Mouse (Mus musculus): Measurements from ENCODE around the gene Alpl. TPM values are rescaled to one million over a fixed set of nuclear protein-coding genes. Genes with fewer than 3 reads are reported as not detected.

Alpl gene
- polyA plus RNA-seq, 1 experiment from 2014 or later, result 149 TPM

GRCm38 (mm10) chr4:137763920-137764495 lies 32.2 kb downstream of the Alpl start:
- Histone ChIP-seq H3K27ac (replicated peaks; ENCODE audit: low read depth, low read length) (no peak overlapping the region), H3K4me2 (ENCODE audit: low read depth, low read length) (no peak overlapping the region), H3K9me3 (ENCODE audit: control insufficient read depth, low read length) (no peaks in the 10 kb centered on the region), H3K9ac (ENCODE audit: low read depth, low read length) (no peak overlapping the region), H3K4me1 (ENCODE audit: control insufficient read depth, insufficient read depth, low read length) (peaks cover 20% of the 10 kb centered on the region), H3K27me3 (replicated peaks; ENCODE audit: control insufficient read depth, insufficient read depth, low read length) (no peaks in the 10 kb centered on the region), H3K36me3 (ENCODE audit: control insufficient read depth, insufficient read depth, low read length) (no peaks in the 10 kb centered on the region), H3K4me3 (ENCODE audit: low read depth, low read length) (no peak overlapping the region)
- DNase-seq (ENCODE audit: low spot score) (no peak), ATAC-seq (ENCODE audit: low read depth) (no peak)
- 62% methylated on average over 8 of the region's 8 CpGs for WGBS

- WGBS, result 86% methylated on average over 9 of the region's 9 CpGs
- Histone ChIP-seq H3K27ac (replicated peaks; ENCODE audit: low read depth, low read length) (no peak overlapping the region), H3K9ac (ENCODE audit: low read depth, low read length) (no peak overlapping the region), H3K4me2 (ENCODE audit: low read depth, low read length) (no peak overlapping the region), H3K27me3 (replicated peaks; ENCODE audit: control insufficient read depth, insufficient read depth, low read length) (no peaks in the 10 kb centered on the region), H3K36me3 (ENCODE audit: control insufficient read depth, insufficient read depth, low read length) (no peaks in the 10 kb centered on the region), H3K4me3 (ENCODE audit: low read depth, low read length) (no peak overlapping the region), H3K9me3 (ENCODE audit: control insufficient read depth, low read length) (no peaks in the 10 kb centered on the region), H3K4me1 (ENCODE audit: control insufficient read depth, insufficient read depth, low read length) (peaks cover 26% of the 10 kb centered on the region)
- DNase-seq (ENCODE audit: low spot score) (peak; percentile 50), ATAC-seq (ENCODE audit: low read depth) (no peak)
Measured at GRCm38 (mm10) chr4:137762886-137763285, 33.3 kb downstream of the Alpl start.

- Histone ChIP-seq H3K36me3 (ENCODE audit: control insufficient read depth, insufficient read depth, low read length) (no peaks in the 10 kb centered on the region), H3K9me3 (ENCODE audit: control insufficient read depth, low read length) (no peaks in the 10 kb centered on the region), H3K27ac (replicated peaks; ENCODE audit: low read depth, low read length) (no peak overlapping the region), H3K27me3 (replicated peaks; ENCODE audit: control insufficient read depth, insufficient read depth, low read length) (no peaks in the 10 kb centered on the region), H3K4me2 (ENCODE audit: low read depth, low read length) (no peak overlapping the region), H3K4me3 (ENCODE audit: low read depth, low read length) (no peak overlapping the region), H3K4me1 (ENCODE audit: control insufficient read depth, insufficient read depth, low read length) (peaks cover 22% of the 10 kb centered on the region), H3K9ac (ENCODE audit: low read depth, low read length) (no peak overlapping the region)
- DNase-seq (ENCODE audit: low spot score) (no peak), ATAC-seq (ENCODE audit: low read depth) (no peak)
- WGBS, result 77% methylated on average over 2 of the region's 2 CpGs
Measured at GRCm38 (mm10) chr4:137754446-137754845, 41.7 kb downstream of the Alpl start.

- ATAC-seq (ENCODE audit: low read depth) (no peak), DNase-seq (ENCODE audit: low spot score) (no peak)
- H3K4me3 ChIP-seq (ENCODE audit: low read depth, low read length), result no peak overlapping the region
- WGBS, result 75% methylated on average over 7 of the region's 7 CpGs
- no peaks in the 10 kb centered on the region for H3K27me3 ChIP-seq (replicated peaks; ENCODE audit: control insufficient read depth, insufficient read depth, low read length)
- no peak overlapping the region for H3K4me2 ChIP-seq (ENCODE audit: low read depth, low read length)
- H3K27ac ChIP-seq (replicated peaks; ENCODE audit: low read depth, low read length), result no peak overlapping the region
- peaks cover 14% of the 10 kb centered on the region for H3K4me1 ChIP-seq (ENCODE audit: control insufficient read depth, insufficient read depth, low read length)
- H3K36me3 ChIP-seq (ENCODE audit: control insufficient read depth, insufficient read depth, low read length), result no peaks in the 10 kb centered on the region
- H3K9me3 ChIP-seq (ENCODE audit: control insufficient read depth, low read length), result no peaks in the 10 kb centered on the region
- H3K9ac ChIP-seq (ENCODE audit: low read depth, low read length), result no peak overlapping the region
Measured at GRCm38 (mm10) chr4:137753199-137753598, 43.0 kb downstream of the Alpl start.

- no peaks in the 10 kb centered on the region for H3K9me3 ChIP-seq (ENCODE audit: control insufficient read depth, low read length)
- no peak overlapping the region for H3K9ac ChIP-seq (ENCODE audit: low read depth, low read length)
- peaks cover 14% of the 10 kb centered on the region for H3K4me1 ChIP-seq (ENCODE audit: control insufficient read depth, insufficient read depth, low read length)
- no peak overlapping the region for H3K4me2 ChIP-seq (ENCODE audit: low read depth, low read length)
- DNase-seq (ENCODE audit: low spot score), result no peak
- no peak overlapping the region for H3K27ac ChIP-seq (replicated peaks; ENCODE audit: low read depth, low read length)
- no peak overlapping the region for H3K4me3 ChIP-seq (ENCODE audit: low read depth, low read length)
- WGBS, result 63% methylated on average over 15 of the region's 15 CpGs
- H3K36me3 ChIP-seq (ENCODE audit: control insufficient read depth, insufficient read depth, low read length), result no peaks in the 10 kb centered on the region
- no peaks in the 10 kb centered on the region for H3K27me3 ChIP-seq (replicated peaks; ENCODE audit: control insufficient read depth, insufficient read depth, low read length)
- ATAC-seq (ENCODE audit: low read depth), result peak; percentile 8; the same call in 1 of the 2 replicates
Measured at GRCm38 (mm10) chr4:137752471-137752870, 43.7 kb downstream of the Alpl start.

- Histone ChIP-seq H3K27me3 (replicated peaks; ENCODE audit: control insufficient read depth, insufficient read depth, low read length) (no peaks in the 10 kb centered on the region), H3K4me1 (ENCODE audit: control insufficient read depth, insufficient read depth, low read length) (peaks cover 14% of the 10 kb centered on the region), H3K4me3 (ENCODE audit: low read depth, low read length) (no peak overlapping the region), H3K36me3 (ENCODE audit: control insufficient read depth, insufficient read depth, low read length) (no peaks in the 10 kb centered on the region), H3K4me2 (ENCODE audit: low read depth, low read length) (no peak overlapping the region), H3K9ac (ENCODE audit: low read depth, low read length) (no peak overlapping the region), H3K27ac (replicated peaks; ENCODE audit: low read depth, low read length) (no peak overlapping the region; the same call in 1 of the 2 replicates), H3K9me3 (ENCODE audit: control insufficient read depth, low read length) (no peaks in the 10 kb centered on the region)
- WGBS, result 29% methylated on average over 9 of the region's 9 CpGs
- ATAC-seq (ENCODE audit: low read depth) (peak; percentile 56; the same call in 1 of the 2 replicates), DNase-seq (ENCODE audit: low spot score) (peak; percentile 90)
Measured at GRCm38 (mm10) chr4:137751717-137752116, 44.5 kb downstream of the Alpl start.

- Histone ChIP-seq H3K4me1 (ENCODE audit: control insufficient read depth, insufficient read depth, low read length) (peaks cover 14% of the 10 kb centered on the region), H3K4me2 (ENCODE audit: low read depth, low read length) (no peak overlapping the region), H3K27ac (replicated peaks; ENCODE audit: low read depth, low read length) (no peak overlapping the region; the same call in 1 of the 2 replicates), H3K36me3 (ENCODE audit: control insufficient read depth, insufficient read depth, low read length) (no peaks in the 10 kb centered on the region), H3K9me3 (ENCODE audit: control insufficient read depth, low read length) (no peaks in the 10 kb centered on the region), H3K4me3 (ENCODE audit: low read depth, low read length) (no peak overlapping the region), H3K27me3 (replicated peaks; ENCODE audit: control insufficient read depth, insufficient read depth, low read length) (no peaks in the 10 kb centered on the region), H3K9ac (ENCODE audit: low read depth, low read length) (no peak overlapping the region)
- WGBS, result 56% methylated on average over 5 of the region's 8 CpGs
- DNase-seq (ENCODE audit: low spot score) (no peak), ATAC-seq (ENCODE audit: low read depth) (0 out of 2 replicates have a peak, but pooled peaks have one; percentile 16)
Measured at GRCm38 (mm10) chr4:137751310-137751709, 44.9 kb downstream of the Alpl start.

- Histone ChIP-seq H3K9ac (ENCODE audit: low read depth, low read length) (no peak overlapping the region), H3K27ac (replicated peaks; ENCODE audit: low read depth, low read length) (no peak overlapping the region; the same call in 1 of the 2 replicates), H3K4me1 (ENCODE audit: control insufficient read depth, insufficient read depth, low read length) (peaks cover 14% of the 10 kb centered on the region), H3K36me3 (ENCODE audit: control insufficient read depth, insufficient read depth, low read length) (no peaks in the 10 kb centered on the region), H3K27me3 (replicated peaks; ENCODE audit: control insufficient read depth, insufficient read depth, low read length) (no peaks in the 10 kb centered on the region), H3K4me3 (ENCODE audit: low read depth, low read length) (no peak overlapping the region), H3K9me3 (ENCODE audit: control insufficient read depth, low read length) (no peaks in the 10 kb centered on the region), H3K4me2 (ENCODE audit: low read depth, low read length) (no peak overlapping the region)
- no peak for ATAC-seq (ENCODE audit: low read depth)
- 77% methylated on average over 9 of the region's 9 CpGs for WGBS
- DNase-seq (ENCODE audit: low spot score), result no peak
Measured at GRCm38 (mm10) chr4:137750121-137750520, 46.1 kb downstream of the Alpl start.

GRCm38 (mm10) chr4:137749680-137750079 lies 46.5 kb downstream of the Alpl start:
- Histone ChIP-seq H3K27ac (replicated peaks; ENCODE audit: low read depth, low read length) (no peak overlapping the region; the same call in 1 of the 2 replicates), H3K36me3 (ENCODE audit: control insufficient read depth, insufficient read depth, low read length) (no peaks in the 10 kb centered on the region), H3K4me3 (ENCODE audit: low read depth, low read length) (no peak overlapping the region), H3K9ac (ENCODE audit: low read depth, low read length) (no peak overlapping the region), H3K27me3 (replicated peaks; ENCODE audit: control insufficient read depth, insufficient read depth, low read length) (no peaks in the 10 kb centered on the region), H3K4me1 (ENCODE audit: control insufficient read depth, insufficient read depth, low read length) (peaks cover 14% of the 10 kb centered on the region), H3K4me2 (ENCODE audit: low read depth, low read length) (no peak overlapping the region), H3K9me3 (ENCODE audit: control insufficient read depth, low read length) (no peaks in the 10 kb centered on the region)
- DNase-seq (ENCODE audit: low spot score), result no peak
- ATAC-seq (ENCODE audit: low read depth), result no peak
- 73% methylated on average over 9 of the region's 9 CpGs for WGBS
